Mouse (Mus musculus) stomach, postnatal 0 days (tissue): ENCODE measurements around the gene Pla2g7.

Source experiments
- CTCF ChIP-seq: IDR thresholded peaks from 2 replicates; pipeline ENCODE4 v1.5.1; 2016; ENCODE audit warnings: antibody characterized with exemption, low read depth, mild to moderate bottlenecking, moderate library complexity
- EP300 ChIP-seq: optimal IDR thresholded peaks from 2 replicates; pipeline ENCODE3; 2016; ENCODE audit warnings: antibody characterized with exemption

DNA sequence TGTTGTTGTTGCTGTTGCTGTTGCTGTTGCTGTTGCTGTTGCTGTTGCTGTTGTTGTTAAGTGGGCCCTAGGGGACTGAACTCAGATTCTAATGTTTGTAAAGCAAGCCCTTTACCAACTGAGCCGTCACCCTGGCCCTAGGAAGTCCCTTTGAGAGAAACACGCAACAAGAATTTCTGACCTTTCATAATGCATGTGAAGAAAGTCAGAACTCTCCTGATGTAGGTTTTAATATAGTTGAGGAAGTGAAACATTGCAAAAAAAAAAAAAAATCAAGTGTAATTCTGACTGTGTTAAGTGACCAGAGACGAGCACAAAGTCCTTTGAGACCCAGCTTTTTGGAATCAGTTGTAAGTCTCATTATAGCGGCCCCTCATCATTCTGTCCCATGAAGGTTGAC is 10.8 kb upstream of the Pla2g7 start:
- TF ChIP-seq CTCF (no peak), EP300 (no peak)
